Mouse (Mus musculus): ENCODE results near the gene Bola3. TPM values are rescaled to one million over a fixed set of nuclear protein-coding genes. Genes with fewer than 3 reads are reported as not detected.

Bola3 gene
- polyA plus RNA-seq, 1 experiment = 20.2 TPM

GRCm38 (mm10) chr6:83347916-83348315 lies 1.0 kb upstream of the Bola3 start:
- no peak for DNase-seq (ENCODE audit: low read depth)

- DNase-seq (ENCODE audit: low read depth) = no peak
Observed at GRCm38 (mm10) chr6:83349274-83349958, 469 bp downstream of the Bola3 start.

- DNase-seq (ENCODE audit: low read depth) = no peak
Observed at GRCm38 (mm10) chr6:83350172-83350571, 1.2 kb downstream of the Bola3 start.

- no peak for DNase-seq (ENCODE audit: low read depth)
Observed at GRCm38 (mm10) chr6:83350851-83351405, 2.0 kb downstream of the Bola3 start.

GRCm38 (mm10) chr6:83351490-83352160 lies 2.7 kb downstream of the Bola3 start:
- no peak for DNase-seq (ENCODE audit: low read depth)

GRCm38 (mm10) chr6:83352666-83353410 lies 3.9 kb downstream of the Bola3 start:
- no peak for DNase-seq (ENCODE audit: low read depth)

- DNase-seq (ENCODE audit: low read depth) = peak; percentile 58
Observed at GRCm38 (mm10) chr6:83354856-83355781, 6.2 kb downstream of the Bola3 start.

- DNase-seq (ENCODE audit: low read depth) = no peak
Observed at GRCm38 (mm10) chr6:83356569-83357138, 7.7 kb downstream of the Bola3 start.

- DNase-seq (ENCODE audit: low read depth) = no peak
Observed at GRCm38 (mm10) chr6:83357436-83357835, 8.5 kb downstream of the Bola3 start.

GRCm38 (mm10) chr6:83361523-83362248 lies 12.7 kb downstream of the Bola3 start:
- no peak for DNase-seq (ENCODE audit: low read depth)

- DNase-seq (ENCODE audit: low read depth) = no peak
Observed at GRCm38 (mm10) chr6:83363075-83363474, 14.1 kb downstream of the Bola3 start.

- no peak for DNase-seq (ENCODE audit: low read depth)
Observed at GRCm38 (mm10) chr6:83370316-83370965, 21.5 kb downstream of the Bola3 start.

GRCm38 (mm10) chr6:83371350-83371749 lies 22.4 kb downstream of the Bola3 start:
- no peak for DNase-seq (ENCODE audit: low read depth)

- no peak for DNase-seq (ENCODE audit: low read depth)
Observed at GRCm38 (mm10) chr6:83373704-83374300, 24.9 kb downstream of the Bola3 start.

- no peak for DNase-seq (ENCODE audit: low read depth)
Observed at GRCm38 (mm10) chr6:83381510-83382491, 32.9 kb downstream of the Bola3 start.

GRCm38 (mm10) chr6:83385569-83386090 lies 36.7 kb downstream of the Bola3 start:
- no peak for DNase-seq (ENCODE audit: low read depth)

GRCm38 (mm10) chr6:83392166-83392780 lies 43.3 kb downstream of the Bola3 start:
- no peak for DNase-seq (ENCODE audit: low read depth)

All from gonadal fat pad, adult 2 months (tissue).